Mouse (Mus musculus): ENCODE results near the gene Cuedc2.
A peak's percentile ranks its signal among the peaks of the same experiment; 100 is the strongest.

Gene Cuedc2

GRCm38 (mm10) chr19:46339287-46339971, 927 bp upstream of the Cuedc2 start:
- DNase-seq, result peak; percentile 81 to 83

GRCm38 (mm10) chr19:46338942-46339286, 412 bp upstream of the Cuedc2 start:
- DNase-seq, result no peak

- DNase-seq, result no peak
These were observed 677 bp downstream of the Cuedc2 start for GRCm38 (mm10) chr19:46337719-46338330.

- no peak for DNase-seq
These were observed 4.6 kb downstream of the Cuedc2 start for GRCm38 (mm10) chr19:46333906-46334305.

- no peak for DNase-seq
These were observed 5.7 kb downstream of the Cuedc2 start for GRCm38 (mm10) chr19:46332721-46333339.

GRCm38 (mm10) chr19:46331936-46332335, 6.6 kb downstream of the Cuedc2 start:
- DNase-seq, result no peak

GRCm38 (mm10) chr19:46331326-46331725, 7.2 kb downstream of the Cuedc2 start:
- no peak for DNase-seq

GRCm38 (mm10) chr19:46330696-46331095, 7.8 kb downstream of the Cuedc2 start:
- DNase-seq, result no peak

GRCm38 (mm10) chr19:46329951-46330350, 8.6 kb downstream of the Cuedc2 start:
- DNase-seq, result peak; percentile 85 to 88

- peak in 1 of 2 experiments; percentile 18 for DNase-seq
These were observed 9.4 kb downstream of the Cuedc2 start for GRCm38 (mm10) chr19:46329031-46329641.

- DNase-seq, result peak; percentile 94
These were observed 10.1 kb downstream of the Cuedc2 start, which contains the start of gene Fbxl15 for GRCm38 (mm10) chr19:46328081-46329030. TSS of gene Fbxl15 (plus strand) at chr19:46328184.

- DNase-seq, result no peak
These were observed 10.9 kb downstream of the Cuedc2 start for GRCm38 (mm10) chr19:46327531-46328064.

- peak; percentile 36 to 40 for DNase-seq
These were observed 11.7 kb downstream of the Cuedc2 start, which contains the start of gene Psd for GRCm38 (mm10) chr19:46326756-46327305. TSS of gene Psd (minus strand) at chr19:46327156.

- DNase-seq, result no peak
These were observed 12.3 kb downstream of the Cuedc2 start for GRCm38 (mm10) chr19:46326019-46326755.

- no peak for DNase-seq
These were observed 13.6 kb downstream of the Cuedc2 start for GRCm38 (mm10) chr19:46324918-46325317.

- DNase-seq, result no peak
These were observed 14.1 kb downstream of the Cuedc2 start for GRCm38 (mm10) chr19:46324366-46324765.

GRCm38 (mm10) chr19:46323716-46324115, 14.8 kb downstream of the Cuedc2 start:
- no peak for DNase-seq

GRCm38 (mm10) chr19:46322996-46323572, 15.4 kb downstream of the Cuedc2 start:
- DNase-seq, result no peak

- no peak for DNase-seq
These were observed 16.1 kb downstream of the Cuedc2 start for GRCm38 (mm10) chr19:46322144-46322995.
